Mouse (Mus musculus) embryonic fibroblast, embryonic 13.5 days (primary cell): ENCODE measurements at regions not wholly inside any gene's neighbourhood (a gene's known extent, or its start where the extent isn't known, plus 50 kb on each side); places are given as distances from the start of the nearest gene placed in this dataset.

ENCODE experiments used
- H3K27ac ChIP-seq: 2 replicates; pipeline ENCODE4 v1.5.1; 2012; ENCODE audit warnings: low read length, control low read depth, inconsistent platforms; ENCODE audit not compliant: insufficient read depth
- H3K4me1 ChIP-seq: 2 replicates; pipeline ENCODE4 v1.6.1; 2011; ENCODE audit warnings: low read length; ENCODE audit not compliant: control insufficient read depth, insufficient read depth
- H3K4me3 ChIP-seq: 2 replicates; pipeline ENCODE4 v1.5.1; 2011; ENCODE audit warnings: mild to moderate bottlenecking, control low read depth, low read length; ENCODE audit not compliant: insufficient read depth
- CTCF ChIP-seq: IDR thresholded peaks from 2 replicates; pipeline ENCODE4 v1.5.1; 2011; ENCODE audit warnings: mild to moderate bottlenecking, control low read depth, low read length, moderate library complexity, borderline replicate concordance; ENCODE audit not compliant: insufficient read depth
- POLR2A ChIP-seq: IDR thresholded peaks from 2 replicates; pipeline ENCODE4 v1.6.1; 2011; ENCODE audit warnings: low read depth, mild to moderate bottlenecking, control low read depth, low read length, moderate library complexity

DNA sequence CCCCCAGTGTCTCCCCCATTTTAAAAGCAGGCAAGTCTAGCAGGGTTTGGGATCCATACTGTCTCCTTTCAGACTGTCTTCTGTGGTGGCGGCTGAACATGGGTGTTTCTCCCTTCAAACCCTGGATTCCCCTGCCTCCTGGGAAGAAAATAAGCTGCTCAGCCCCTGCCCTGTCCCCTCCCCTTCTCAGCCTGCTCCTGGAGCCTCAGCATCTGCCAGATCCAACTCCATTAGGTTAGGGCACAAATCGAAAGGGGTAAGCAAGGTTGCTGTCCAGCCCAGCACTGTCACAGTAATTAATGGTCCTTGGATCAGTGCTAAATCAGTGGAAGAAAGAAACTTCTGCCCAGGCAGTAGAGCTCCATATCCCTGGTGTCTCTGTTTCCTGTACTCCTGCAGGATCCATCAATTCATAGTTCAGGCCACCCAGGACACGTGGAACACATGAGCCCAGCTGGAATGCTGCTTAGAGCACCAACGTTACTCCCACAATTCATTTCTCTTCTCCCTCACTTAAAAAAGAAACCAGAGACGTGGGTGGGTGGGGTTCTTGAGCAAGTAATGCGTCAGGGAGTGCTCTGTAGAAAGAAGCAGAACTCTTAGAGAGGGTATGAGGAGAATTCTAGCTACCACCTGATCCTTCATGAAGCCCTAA, 93.0 kb upstream of the Adpgk start:
- no peak for TF ChIP-seq CTCF
- no peak for TF ChIP-seq POLR2A
- Histone ChIP-seq H3K4me1 (peaks cover 4% of the 10 kb centered on the region), H3K4me3 (no peak overlapping the region), H3K27ac (no peak overlapping the region)

DNA sequence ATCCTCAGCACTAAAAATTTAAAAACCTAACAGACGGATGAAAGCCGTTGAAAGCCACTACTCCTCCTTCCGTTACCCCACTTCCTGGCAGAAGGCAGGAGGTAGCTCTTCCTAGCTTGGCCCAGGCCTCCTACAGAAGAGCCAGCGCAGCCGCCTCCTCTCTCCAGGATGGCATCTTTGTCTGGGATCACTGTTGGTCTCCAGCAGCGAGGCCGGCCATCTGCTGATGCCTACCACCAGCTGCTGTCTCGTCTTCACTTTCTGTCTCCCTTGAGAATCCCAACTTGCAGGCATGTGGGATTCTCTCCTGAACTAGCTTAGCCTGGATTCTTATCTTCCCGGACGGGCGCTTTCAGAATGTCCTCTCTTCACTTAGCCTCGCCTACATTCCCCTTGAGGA, 93.9 kb upstream of the Adpgk start:
- Histone ChIP-seq H3K27ac (no peak overlapping the region), H3K4me1 (peaks cover 4% of the 10 kb centered on the region)
- TF ChIP-seq POLR2A (no peak), CTCF (no peak)

DNA sequence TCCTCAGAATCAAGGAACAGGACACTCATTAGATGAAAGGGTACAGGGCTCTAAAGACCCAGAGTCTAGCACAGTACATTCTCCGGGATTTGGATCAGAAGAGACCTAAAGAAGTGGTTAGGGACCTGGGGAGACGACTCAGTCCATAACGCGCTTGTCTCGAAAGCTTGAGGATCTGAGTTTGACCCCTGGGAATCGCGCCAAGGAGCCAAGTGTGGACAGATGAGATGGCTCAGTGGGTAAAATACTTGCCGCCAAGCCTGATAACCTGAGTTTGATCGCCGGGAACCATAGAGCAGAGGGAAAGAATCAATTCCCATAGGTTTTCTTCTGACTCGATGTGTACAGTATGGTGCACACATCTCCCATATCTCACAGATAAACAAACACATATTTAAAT, 97.4 kb upstream of the Adpgk start:
- no peak for TF ChIP-seq CTCF
- TF ChIP-seq POLR2A, result no peak
- Histone ChIP-seq H3K27ac (no peak overlapping the region), H3K4me3 (no peak overlapping the region), H3K4me1 (no peaks in the 10 kb centered on the region)

More for the DNA sequence above, 93.9 kb upstream of the Adpgk start:
- no peak overlapping the region for H3K4me3 ChIP-seq

DNA sequence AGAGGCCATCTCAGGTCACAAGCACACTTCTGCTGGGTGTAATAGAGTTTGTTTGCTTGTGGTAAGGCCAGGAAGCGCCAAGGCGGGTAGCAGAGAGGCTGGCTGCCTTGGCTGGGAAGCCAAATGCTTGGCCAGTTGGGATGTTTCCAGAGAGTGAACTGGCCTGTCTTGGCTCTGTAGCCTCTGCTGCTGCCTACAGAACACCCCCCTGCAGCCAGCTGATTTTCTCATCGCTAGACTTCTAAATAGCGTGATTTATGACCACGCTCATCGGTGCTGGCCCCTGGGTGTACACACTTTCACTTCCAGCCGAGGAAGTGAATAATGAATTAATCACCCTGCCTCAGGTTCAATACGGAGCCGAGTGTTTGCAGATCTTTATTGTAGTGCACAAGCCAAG, 102.2 kb upstream of the Adpgk start:
- TF ChIP-seq POLR2A, result no peak
- TF ChIP-seq CTCF, result no peak
- Histone ChIP-seq H3K27ac (peak overlapping the region; percentile 72), H3K4me3 (no peak overlapping the region), H3K4me1 (peaks cover 11% of the 10 kb centered on the region)

DNA sequence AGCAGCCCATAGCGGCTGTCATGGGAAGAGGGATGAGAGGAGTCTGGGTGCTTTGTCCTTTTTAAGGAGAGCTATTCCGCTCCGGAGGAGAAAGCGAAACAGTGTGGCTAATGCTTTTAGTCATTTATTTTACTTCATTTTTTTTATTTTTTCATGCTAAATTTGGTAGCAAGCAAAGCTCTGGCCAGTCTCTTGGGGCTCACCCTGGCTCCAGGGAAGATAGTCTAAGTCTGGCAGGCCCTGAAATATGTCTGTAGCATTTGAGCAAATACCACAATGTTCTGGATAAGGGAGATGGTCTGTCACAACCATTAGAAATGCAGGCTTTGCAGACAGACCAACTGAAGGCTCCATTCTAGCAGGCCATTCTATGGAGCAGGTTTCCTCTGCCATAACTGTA, 102.9 kb upstream of the Adpgk start:
- H3K27ac ChIP-seq, result peak overlapping the region; percentile 74
- H3K4me1 ChIP-seq, result peaks cover 15% of the 10 kb centered on the region
- no peak overlapping the region for H3K4me3 ChIP-seq
- TF ChIP-seq CTCF, result no peak

DNA sequence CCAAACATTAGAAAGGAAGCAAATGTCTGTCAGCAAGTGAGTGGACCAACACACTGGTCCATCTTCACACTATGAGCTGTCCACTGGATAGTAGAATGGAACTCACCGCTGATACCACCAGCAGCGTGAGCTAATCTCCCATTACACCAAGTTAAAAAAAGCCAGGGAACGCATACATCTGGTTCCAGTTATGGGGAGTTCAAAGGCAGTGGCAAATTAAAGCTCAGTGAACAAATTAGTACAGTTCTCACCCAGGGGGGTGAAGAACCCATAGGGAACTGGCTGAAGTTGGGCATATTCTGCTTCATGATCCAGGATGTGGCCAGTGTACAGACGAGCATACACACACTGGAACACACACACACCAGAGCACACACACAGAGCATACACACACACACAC, 105.0 kb upstream of the Adpgk start:
- Histone ChIP-seq H3K4me3 (no peak overlapping the region), H3K27ac (no peak overlapping the region), H3K4me1 (peaks cover 15% of the 10 kb centered on the region)
- TF ChIP-seq CTCF (no peak), POLR2A (no peak)

- H3K27ac ChIP-seq, result no peak overlapping the region
- peaks cover 15% of the 10 kb centered on the region for H3K4me1 ChIP-seq
- no peak overlapping the region for H3K4me3 ChIP-seq
- no peak for TF ChIP-seq POLR2A
- TF ChIP-seq CTCF, result no peak
Observed at GRCm38 (mm10) chr9:59184089-59184488, 107.3 kb upstream of the Adpgk start.

DNA sequence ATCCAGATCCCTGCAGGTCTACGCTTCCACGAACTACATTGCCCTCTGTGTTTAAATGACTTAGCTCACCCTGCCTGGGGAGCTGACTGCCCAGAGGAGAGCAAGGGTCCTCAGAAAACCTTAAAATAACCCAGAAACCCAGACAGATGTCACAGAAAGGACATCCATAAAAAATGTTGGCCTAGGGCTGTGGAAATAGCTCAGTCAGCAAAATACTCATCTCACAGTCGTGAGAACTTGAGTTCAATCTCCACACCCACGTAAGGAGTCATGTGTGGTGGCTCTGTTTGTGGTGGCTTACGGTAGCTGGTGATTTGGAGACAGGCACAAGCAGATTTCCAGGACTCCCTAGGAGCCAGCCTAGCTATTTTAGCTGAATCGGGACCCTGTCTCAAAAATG, 108.5 kb upstream of the Adpgk start:
- Histone ChIP-seq H3K27ac (peak overlapping the region; percentile 51; the same call in 1 of the 2 replicates), H3K4me3 (no peak overlapping the region), H3K4me1 (peaks cover 13% of the 10 kb centered on the region)
- no peak for TF ChIP-seq CTCF
- no peak for TF ChIP-seq POLR2A

GRCm38 (mm10) chr9:59182490-59182889, 108.9 kb upstream of the Adpgk start:
- TF ChIP-seq POLR2A (no peak), CTCF (no peak)
- Histone ChIP-seq H3K4me3 (no peak overlapping the region), H3K27ac (peak overlapping the region; percentile 51; the same call in 1 of the 2 replicates), H3K4me1 (peaks cover 10% of the 10 kb centered on the region)

DNA sequence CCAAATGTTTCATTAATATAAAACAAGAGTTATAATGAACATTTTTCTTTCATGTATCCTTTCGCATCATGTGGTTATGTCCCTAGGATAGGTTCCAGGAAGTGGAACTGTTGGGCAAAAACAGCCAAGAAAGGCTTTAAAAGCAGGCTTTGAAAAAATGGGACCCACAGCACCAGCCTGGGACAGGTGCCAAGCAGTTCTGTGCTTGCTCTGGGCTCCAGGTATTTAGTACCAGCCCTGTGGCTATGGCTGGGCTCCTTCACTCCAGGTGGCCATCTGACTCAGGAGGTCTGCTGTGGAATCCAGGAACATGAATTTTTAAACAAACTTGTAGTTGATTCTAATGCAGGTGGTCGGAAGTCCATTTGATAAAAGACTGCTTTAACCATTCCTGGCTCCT, 119.8 kb upstream of the Adpgk start:
- TF ChIP-seq CTCF (no peak), POLR2A (no peak)

More for the DNA sequence above, 119.8 kb upstream of the Adpgk start:
- Histone ChIP-seq H3K4me3 (no peak overlapping the region), H3K4me1 (no peaks in the 10 kb centered on the region), H3K27ac (no peak overlapping the region)
